Mouse (Mus musculus) spleen, adult 2 months (tissue): ENCODE measurements around the gene Olfr463.

Experiments
- CTCF ChIP-seq: fragments of 200-500 bp; IDR thresholded peaks from 2 replicates; pipeline ENCODE4 v1.5.1; 2011; ENCODE audit warnings: mild to moderate bottlenecking, inconsistent platforms; ENCODE audit not compliant: insufficient read depth, insufficient read length, insufficient replicate concordance; ENCODE audit errors: extremely low read depth
- POLR2A ChIP-seq: fragments of 200-500 bp; IDR thresholded peaks from 2 replicates; pipeline ENCODE4 v1.6.1; 2011; ENCODE audit warnings: low read depth, low read length, inconsistent platforms

- no peak for TF ChIP-seq POLR2A
- TF ChIP-seq CTCF = no peak
Measured at GRCm38 (mm10) chr11:87854550-87854949, 42.6 kb downstream of the Olfr463 start.
